Mouse (Mus musculus): ENCODE data around the gene Spaca6. TPM values are rescaled to one million over a fixed set of nuclear protein-coding genes. Genes with fewer than 3 reads are reported as not detected.
"Not testable (repeated sequence)": the region's sequence is repeated elsewhere in the genome, so short reads cannot be mapped to it uniquely, and the experiment has no call there.

The Spaca6 gene
- total and polyA plus RNA-seq, 3 experiments, result 9.2 to 17.8 (median 15.3) TPM

GRCm38 (mm10) chr17:17839276-17839675 is 12.3 kb downstream of the Spaca6 start:
- no peaks in the 10 kb centered on the region for H3K27me3 ChIP-seq (ENCODE audit: control insufficient read depth, insufficient read depth, low read length)
- intact Hi-C loops (cut with DNase I), result loop anchor here (5.0 kb wide), 2 partner anchors 72 to 217 kb away; no protein-coding TSS in a partner anchor
- no peak for TF ChIP-seq POLR2A (IDR thresholded peaks at IDR 0.05; ENCODE audit: insufficient read depth, low read depth, low read length)
- no peak for TF ChIP-seq CTCF (IDR thresholded peaks at IDR 0.05)
- no peak for TF ChIP-seq EP300 (IDR thresholded peaks at IDR 0.05; ENCODE audit: insufficient read depth, low read depth, low read length)
- H3K79me2 ChIP-seq (replicated peaks; ENCODE audit: control insufficient read depth, insufficient read depth, low read length), result no peaks in the 10 kb centered on the region
- no peak overlapping the region for H3K27ac ChIP-seq
- no peak overlapping the region for H3K9ac ChIP-seq (ENCODE audit: low read depth, low read length)
- no peak overlapping the region for H3K4me3 ChIP-seq
- H3K36me3 ChIP-seq (ENCODE audit: control insufficient read depth, insufficient read depth, low read length), result no peaks in the 10 kb centered on the region; the same call in 1 of the 2 replicates
- DNase-seq, result no peak
- 97% methylated on average over 2 of the region's 2 CpGs for WGBS
- H3K4me1 ChIP-seq (ENCODE audit: control insufficient read depth, insufficient read depth, low read length), result no peaks in the 10 kb centered on the region; the same call in 1 of the 2 replicates

GRCm38 (mm10) chr17:17840796-17841195 is 13.8 kb downstream of the Spaca6 start:
- no peaks in the 10 kb centered on the region for H3K79me2 ChIP-seq (replicated peaks; ENCODE audit: control insufficient read depth, insufficient read depth, low read length)
- H3K27ac ChIP-seq, result no peak overlapping the region
- no peak overlapping the region for H3K4me3 ChIP-seq
- DNase-seq, result no peak
- H3K27me3 ChIP-seq (ENCODE audit: control insufficient read depth, insufficient read depth, low read length), result no peaks in the 10 kb centered on the region
- H3K9ac ChIP-seq (ENCODE audit: low read depth, low read length), result no peak overlapping the region
- no peaks in the 10 kb centered on the region; the same call in 1 of the 2 replicates for H3K4me1 ChIP-seq (ENCODE audit: control insufficient read depth, insufficient read depth, low read length)
- intact Hi-C loops (cut with DNase I), result loop anchor here (5.0 kb wide), 1 partner anchor 57 kb away; no protein-coding TSS in a partner anchor
- 94% methylated on average over 7 of the region's 7 CpGs for WGBS
- TF ChIP-seq CTCF (IDR thresholded peaks at IDR 0.05), result no peak
- TF ChIP-seq EP300 (IDR thresholded peaks at IDR 0.05; ENCODE audit: insufficient read depth, low read depth, low read length), result no peak
- TF ChIP-seq POLR2A (IDR thresholded peaks at IDR 0.05; ENCODE audit: insufficient read depth, low read depth, low read length), result no peak
- no peaks in the 10 kb centered on the region; the same call in 1 of the 2 replicates for H3K36me3 ChIP-seq (ENCODE audit: control insufficient read depth, insufficient read depth, low read length)

- Histone ChIP-seq H3K36me3 (ENCODE audit: control insufficient read depth, insufficient read depth, low read length) (no peaks in the 10 kb centered on the region; the same call in 1 of the 2 replicates), H3K9ac (ENCODE audit: low read depth, low read length) (no peak overlapping the region), H3K27me3 (ENCODE audit: control insufficient read depth, insufficient read depth, low read length) (no peaks in the 10 kb centered on the region), H3K79me2 (replicated peaks; ENCODE audit: control insufficient read depth, insufficient read depth, low read length) (no peaks in the 10 kb centered on the region), H3K4me3 (no peak overlapping the region), H3K4me1 (ENCODE audit: control insufficient read depth, insufficient read depth, low read length) (no peaks in the 10 kb centered on the region), H3K27ac (no peak overlapping the region)
- intact Hi-C loops (cut with DNase I), result loop anchor here (5.0 kb wide), 1 partner anchor 54 kb away; no protein-coding TSS in a partner anchor
- 67% methylated on average over 27 of the region's 27 CpGs for WGBS
- DNase-seq, result no peak
- TF ChIP-seq EP300 (IDR thresholded peaks at IDR 0.05; ENCODE audit: insufficient read depth, low read depth, low read length) (no peak), CTCF (IDR thresholded peaks at IDR 0.05) (no peak), POLR2A (IDR thresholded peaks at IDR 0.05; ENCODE audit: insufficient read depth, low read depth, low read length) (no peak)
Measured at GRCm38 (mm10) chr17:17843534-17844261, 16.7 kb downstream of the Spaca6 start.

- H3K4me3 ChIP-seq; H3K36me3 ChIP-seq (ENCODE audit: control insufficient read depth, insufficient read depth, low read length); H3K27me3 ChIP-seq (ENCODE audit: control insufficient read depth, insufficient read depth, low read length); H3K9ac ChIP-seq (ENCODE audit: low read depth, low read length); H3K79me2 ChIP-seq (replicated peaks; ENCODE audit: control insufficient read depth, insufficient read depth, low read length); H3K27ac ChIP-seq; DNase-seq; H3K4me1 ChIP-seq (ENCODE audit: control insufficient read depth, insufficient read depth, low read length): not testable (repeated sequence)
- intact Hi-C loops (cut with DNase I), result loop anchor here (5.0 kb wide), 1 partner anchor 53 kb away; no protein-coding TSS in a partner anchor
- WGBS, result 47% methylated on average over 3 of the region's 3 CpGs
Measured at GRCm38 (mm10) chr17:17844606-17845005, 17.6 kb downstream of the Spaca6 start.

GRCm38 (mm10) chr17:17845187-17846027 is 18.4 kb downstream of the Spaca6 start:
- no peak overlapping the region for H3K4me3 ChIP-seq
- no peak for DNase-seq
- H3K79me2 ChIP-seq (replicated peaks; ENCODE audit: control insufficient read depth, insufficient read depth, low read length), result no peaks in the 10 kb centered on the region
- WGBS, result 73% methylated on average over 10 of the region's 10 CpGs
- no peaks in the 10 kb centered on the region for H3K36me3 ChIP-seq (ENCODE audit: control insufficient read depth, insufficient read depth, low read length)
- intact Hi-C loops (cut with DNase I), result no loop called here
- no peak overlapping the region for H3K9ac ChIP-seq (ENCODE audit: low read depth, low read length)
- no peaks in the 10 kb centered on the region for H3K27me3 ChIP-seq (ENCODE audit: control insufficient read depth, insufficient read depth, low read length)
- no peak overlapping the region for H3K27ac ChIP-seq
- no peaks in the 10 kb centered on the region for H3K4me1 ChIP-seq (ENCODE audit: control insufficient read depth, insufficient read depth, low read length)
- TF ChIP-seq EP300 (IDR thresholded peaks at IDR 0.05; ENCODE audit: insufficient read depth, low read depth, low read length) (no peak), CTCF (IDR thresholded peaks at IDR 0.05) (peak; percentile 46)

- WGBS, result 55% methylated on average over 2 of the region's 2 CpGs
- Histone ChIP-seq H3K27me3 (ENCODE audit: control insufficient read depth, insufficient read depth, low read length) (no peaks in the 10 kb centered on the region), H3K4me1 (ENCODE audit: control insufficient read depth, insufficient read depth, low read length) (no peaks in the 10 kb centered on the region), H3K36me3 (ENCODE audit: control insufficient read depth, insufficient read depth, low read length) (no peaks in the 10 kb centered on the region), H3K9ac (ENCODE audit: low read depth, low read length) (no peak overlapping the region), H3K27ac (no peak overlapping the region), H3K4me3 (no peak overlapping the region), H3K79me2 (replicated peaks; ENCODE audit: control insufficient read depth, insufficient read depth, low read length) (no peaks in the 10 kb centered on the region)
- no peak for TF ChIP-seq POLR2A (IDR thresholded peaks at IDR 0.05; ENCODE audit: insufficient read depth, low read depth, low read length)
- no peak for TF ChIP-seq EP300 (IDR thresholded peaks at IDR 0.05; ENCODE audit: insufficient read depth, low read depth, low read length)
- TF ChIP-seq CTCF (IDR thresholded peaks at IDR 0.05), result no peak
- intact Hi-C loops (cut with DNase I), result no loop called here
- no peak for DNase-seq
Measured at GRCm38 (mm10) chr17:17848988-17849387, 22.0 kb downstream of the Spaca6 start.

Data from heart, adult 2 months (tissue).